Mouse (Mus musculus) heart, postnatal 0 days (tissue): ENCODE data around the gene Napsa.

Source experiments
- CTCF ChIP-seq: IDR thresholded peaks from 2 replicates; pipeline ENCODE4 v1.5.1; 2016; ENCODE audit warnings: antibody characterized with exemption, control low read depth, low read depth
- EP300 ChIP-seq: IDR thresholded peaks from 2 replicates; pipeline ENCODE4 v1.6.1; 2016; ENCODE audit warnings: antibody characterized with exemption, low read depth

DNA sequence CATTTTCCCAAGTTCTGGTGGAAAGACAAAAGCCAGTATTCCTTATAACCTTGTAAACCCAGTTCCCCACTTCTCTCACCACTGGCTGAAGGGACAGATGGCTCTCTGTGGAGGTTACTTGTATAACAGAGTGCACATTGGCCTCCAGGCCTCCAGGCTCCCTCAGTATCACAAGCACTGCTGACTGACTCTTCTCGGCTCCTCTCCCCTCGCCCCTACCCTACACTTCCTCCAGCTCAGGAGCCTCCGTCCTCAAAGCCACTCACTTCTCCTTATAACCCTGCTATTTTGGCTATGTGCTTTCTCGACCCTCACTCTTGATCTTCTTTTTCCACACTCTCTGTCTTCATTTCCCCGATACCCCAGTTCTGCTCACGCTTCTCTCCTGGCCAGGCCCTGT lies 6.8 kb upstream of the Napsa start:
- TF ChIP-seq CTCF (no peak), EP300 (no peak)
